Mouse (Mus musculus) left cerebral cortex, postnatal 10 days (tissue): ENCODE data around the gene Stra8. TPM values are rescaled to one million over a fixed set of nuclear protein-coding genes. Genes with fewer than 3 reads are reported as not detected.

Source experiments
- DNase-seq, 2 experiments: peaks; one replicate each; pipeline ENCODE4 v3.0.0; 2021 to 2022; ENCODE audit warnings: low spot score in 2 of 2, mixed read lengths in 1 of 2; ENCODE audit errors: extremely low spot score in 1 of 2
- intact Hi-C: fragments of 180-260 bp; cut with DNase I; formaldehyde crosslinking; loops from one replicate; pipeline ENCODE4 v1.15.1; 2025
- total RNA-seq, 2 experiments: library from RNA; stranded (reverse); gene quantifications; 2 replicates each; pipeline ENCODE4 v1.2.3; 2021

The Stra8 gene
- total RNA-seq, 2 experiments from 2014 or later, result not detected

DNA sequence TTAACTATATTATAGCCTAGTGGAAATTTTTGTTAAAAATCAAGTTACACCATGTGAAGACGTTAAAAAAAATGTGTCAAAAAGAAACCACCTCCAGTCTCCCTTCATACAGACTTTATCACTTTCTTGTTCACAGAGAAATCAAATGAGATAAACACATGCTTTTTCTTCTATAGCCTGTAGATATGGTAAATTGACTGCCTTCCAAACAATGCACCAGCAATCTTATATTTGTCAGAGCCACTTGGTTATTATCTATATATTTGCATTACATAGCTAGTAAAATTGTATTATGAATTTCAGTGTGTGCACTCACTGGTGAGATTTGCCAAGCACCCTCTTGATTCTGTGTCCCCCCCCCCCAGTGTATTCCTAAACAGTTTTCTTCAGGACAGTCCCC, 12.7 kb downstream of the Stra8 start:
- intact Hi-C loops, result no loop called here
- no peak for DNase-seq

DNA sequence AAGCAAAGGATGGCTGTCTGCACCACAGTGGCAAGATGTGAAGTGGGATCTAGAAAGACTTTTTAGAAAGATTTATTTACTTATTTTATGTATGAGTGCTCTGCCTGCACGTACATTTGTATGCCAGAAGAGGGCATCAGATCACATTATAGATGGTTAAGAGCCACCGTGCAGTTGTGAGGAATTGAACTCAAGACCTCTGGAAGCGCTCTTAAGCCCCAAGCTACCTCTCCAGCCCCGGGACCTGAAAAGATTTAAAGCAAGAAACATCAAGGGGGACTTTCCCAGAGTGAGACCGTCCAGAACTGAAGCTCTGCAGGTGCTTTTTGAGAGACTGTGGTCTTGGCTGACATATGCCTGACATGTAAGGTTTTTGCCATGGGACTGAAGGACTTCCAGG, 16.8 kb downstream of the Stra8 start:
- intact Hi-C loops, result no loop called here
- DNase-seq, result no peak

DNA sequence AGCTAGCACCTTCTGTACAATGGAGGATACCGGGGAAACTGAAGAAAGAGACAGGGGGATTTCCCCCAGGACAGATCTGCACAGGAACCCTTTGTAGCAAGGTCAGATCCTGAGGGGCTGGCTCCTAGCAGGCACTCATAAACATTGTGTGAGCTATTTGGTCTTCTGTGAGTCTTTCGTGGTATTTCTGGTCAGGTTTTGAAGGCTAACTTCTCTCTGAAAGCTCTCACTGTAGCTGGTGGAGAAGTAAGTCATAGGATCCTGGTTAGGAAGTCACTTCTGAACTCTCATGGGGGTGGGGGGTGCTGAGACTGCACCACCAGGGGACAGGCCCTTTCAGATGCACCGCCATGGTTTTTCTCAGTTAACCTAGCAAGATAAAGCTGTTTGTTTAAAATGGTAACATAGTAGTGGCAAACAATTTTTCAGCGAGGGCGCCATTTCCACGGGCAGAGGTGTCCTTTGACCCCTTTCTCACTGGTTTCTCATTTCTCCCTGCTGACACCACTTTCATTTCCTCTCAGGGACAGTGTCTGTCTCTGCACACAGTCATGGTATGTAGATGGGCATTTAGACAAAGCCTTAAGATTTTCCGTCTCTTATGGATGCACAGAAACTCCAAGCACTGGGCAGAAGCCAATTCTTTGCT, 18.4 kb downstream of the Stra8 start:
- DNase-seq, result no peak
- intact Hi-C loops, result no loop called here

DNA sequence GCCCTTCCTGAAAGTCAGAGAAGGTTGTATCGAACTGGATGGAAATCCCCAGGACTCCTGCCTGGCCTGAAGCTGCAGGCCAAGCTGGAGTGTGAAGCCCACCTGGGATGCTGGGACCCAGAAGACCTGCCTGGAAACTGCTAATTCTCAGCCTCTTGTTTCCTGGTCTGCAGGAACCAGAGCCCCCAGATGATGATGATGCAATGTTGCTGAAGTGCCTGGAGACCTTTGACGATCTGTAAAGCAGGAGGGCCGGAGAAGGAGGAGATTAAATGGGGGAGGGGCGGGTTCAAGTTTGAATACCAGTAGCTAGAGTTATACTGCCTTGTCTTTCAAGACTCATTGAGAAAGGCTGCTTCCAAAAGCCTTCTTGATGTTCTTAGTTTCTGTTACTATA, 19.0 kb downstream of the Stra8 start:
- intact Hi-C loops, result no loop called here
- DNase-seq, result no peak

DNA sequence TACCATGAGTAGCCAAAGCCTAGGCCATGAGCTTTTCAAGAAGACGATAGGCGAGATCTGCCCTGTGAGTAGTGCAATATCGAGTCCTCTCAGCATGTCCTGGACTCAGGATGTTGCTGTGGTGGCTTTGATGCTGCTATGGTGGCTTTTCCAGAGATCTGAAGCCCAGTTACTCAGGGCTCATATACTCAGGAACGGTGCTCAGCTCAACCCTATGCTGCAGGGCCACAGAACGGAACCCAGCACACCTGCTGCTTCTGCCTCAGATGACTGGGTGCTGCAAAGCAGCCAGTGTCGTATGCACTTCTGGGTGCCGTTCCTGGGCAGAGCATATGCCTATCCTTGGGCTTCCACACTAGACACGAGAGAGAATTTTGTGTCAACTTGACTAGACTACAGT, 19.5 kb downstream of the Stra8 start:
- intact Hi-C loops, result no loop called here
- DNase-seq, result no peak

- no peak for DNase-seq
- intact Hi-C loops, result no loop called here
These were observed 21.5 kb downstream of the Stra8 start for GRCm38 (mm10) chr6:34941496-34941895.

- DNase-seq, result no peak
- intact Hi-C loops, result no loop called here
These were observed 22.5 kb downstream of the Stra8 start for GRCm38 (mm10) chr6:34942446-34942845.

DNA sequence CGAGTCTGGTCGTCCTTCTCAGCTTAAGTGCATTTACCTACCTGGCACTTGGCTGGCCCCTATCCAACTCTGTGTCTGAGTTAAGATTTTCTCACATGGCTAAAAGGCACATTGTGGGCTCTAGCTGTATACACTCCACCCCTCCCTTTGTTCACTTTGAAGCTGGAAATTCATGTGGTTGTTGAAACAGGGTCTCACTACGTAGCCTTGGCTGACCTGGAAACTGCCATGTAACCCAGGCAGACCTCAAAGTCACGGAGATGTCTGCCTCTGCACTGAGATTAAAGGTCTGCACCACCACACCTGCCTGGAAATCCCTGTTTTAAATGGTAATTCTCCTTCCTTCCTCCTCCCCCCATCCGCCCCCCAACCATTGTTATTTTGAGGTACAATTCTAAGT, 23.5 kb downstream of the Stra8 start:
- intact Hi-C loops, result no loop called here
- DNase-seq, result no peak

- intact Hi-C loops, result no loop called here
- DNase-seq, result no peak
These were observed 26.6 kb downstream of the Stra8 start for GRCm38 (mm10) chr6:34946486-34947079.

DNA sequence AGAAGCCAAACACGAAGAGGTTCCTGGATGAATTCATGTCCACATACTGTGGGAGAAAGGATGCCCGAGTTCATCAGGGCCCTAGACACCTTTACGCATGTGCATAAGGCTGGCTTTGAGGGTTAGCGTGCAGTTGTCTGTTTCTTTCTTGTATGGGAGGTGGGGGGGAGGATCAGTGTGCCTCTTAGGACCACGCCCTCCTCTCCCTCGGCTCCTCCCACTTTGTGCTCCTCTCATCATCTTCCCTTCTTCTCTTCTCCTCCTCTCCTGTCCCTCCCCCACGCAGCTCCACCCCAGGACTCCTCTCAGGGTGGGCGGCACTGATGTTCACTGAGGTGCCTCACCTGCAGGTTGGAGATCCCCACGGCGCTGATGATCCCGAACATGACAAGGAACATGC, 28.5 kb downstream of the Stra8 start:
- intact Hi-C loops, result no loop called here
- DNase-seq, result peak in 1 of 2 experiments; percentile 50

DNA sequence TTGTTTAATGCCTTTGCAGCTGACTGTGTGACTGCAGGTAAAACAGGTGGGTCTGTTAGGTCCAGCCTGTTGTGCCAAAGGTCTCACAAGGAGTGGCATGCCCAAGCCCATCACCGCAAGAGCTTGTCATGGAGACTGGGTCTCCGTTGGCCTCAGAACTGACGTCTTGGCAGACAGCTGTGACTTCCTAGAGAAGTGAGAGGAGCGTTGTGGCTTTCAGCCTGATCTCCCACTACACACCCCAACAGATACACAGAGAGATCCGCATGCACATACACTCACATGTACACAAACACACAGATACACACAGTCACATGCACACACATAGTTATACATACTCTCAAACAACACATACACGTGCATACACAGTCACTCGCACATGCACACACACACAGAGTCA, 31.6 kb downstream of the Stra8 start:
- no peak for DNase-seq
- intact Hi-C loops, result no loop called here

- DNase-seq, result no peak
- intact Hi-C loops, result no loop called here
These were observed 32.1 kb downstream of the Stra8 start for GRCm38 (mm10) chr6:34951956-34952667.

DNA sequence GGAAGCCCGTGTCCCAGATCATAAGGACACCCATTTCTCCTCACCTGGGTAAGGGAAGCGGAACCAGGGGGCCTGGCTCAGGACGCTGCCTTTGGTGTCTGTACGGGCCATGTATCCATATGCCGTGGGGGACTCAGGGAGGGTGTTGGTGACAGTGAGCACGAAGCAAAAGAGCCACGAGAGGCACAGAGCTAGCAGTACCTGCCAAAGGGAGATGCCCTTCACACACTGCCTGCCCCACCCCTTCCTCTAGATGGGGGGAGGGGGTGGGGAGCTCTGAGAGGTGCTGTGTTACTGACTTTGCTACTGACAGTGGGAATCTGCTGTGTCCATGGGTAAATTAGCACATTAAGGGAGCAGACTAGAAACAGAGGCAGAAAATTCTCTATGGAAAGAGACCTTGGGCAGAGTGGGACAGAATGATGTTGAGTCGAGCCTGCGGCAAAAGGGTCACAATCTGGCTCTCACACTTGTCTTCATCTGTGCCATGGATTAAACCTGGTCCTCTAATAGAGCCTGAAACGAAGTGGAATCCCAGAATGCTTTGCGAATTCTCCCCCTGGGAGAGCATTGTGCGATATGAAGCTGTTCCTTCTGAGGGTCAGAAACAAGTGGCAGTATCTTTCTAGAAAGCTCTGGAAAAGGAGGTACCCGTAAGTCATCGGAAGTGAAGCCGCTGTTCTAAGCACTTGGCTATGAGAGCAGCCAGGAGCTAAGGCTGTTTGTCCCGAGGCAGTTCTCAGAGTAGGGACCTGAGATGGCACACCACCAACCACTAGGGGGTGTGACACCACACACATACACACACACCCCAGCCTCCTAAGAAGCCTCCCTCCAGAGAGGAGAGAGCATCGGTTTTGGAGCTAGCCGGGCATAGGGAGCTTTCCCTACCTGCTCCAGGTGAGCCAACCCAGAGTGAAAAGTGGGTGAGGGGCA, 35.2 kb downstream of the Stra8 start:
- intact Hi-C loops, result no loop called here

GRCm38 (mm10) chr6:34955862-34956241, 35.9 kb downstream of the Stra8 start:
- DNase-seq, result no peak
- intact Hi-C loops, result no loop called here

More for the DNA sequence above, 35.2 kb downstream of the Stra8 start:
- DNase-seq, result no peak

GRCm38 (mm10) chr6:34959131-34959530, 39.2 kb downstream of the Stra8 start:
- intact Hi-C loops, result no loop called here

DNA sequence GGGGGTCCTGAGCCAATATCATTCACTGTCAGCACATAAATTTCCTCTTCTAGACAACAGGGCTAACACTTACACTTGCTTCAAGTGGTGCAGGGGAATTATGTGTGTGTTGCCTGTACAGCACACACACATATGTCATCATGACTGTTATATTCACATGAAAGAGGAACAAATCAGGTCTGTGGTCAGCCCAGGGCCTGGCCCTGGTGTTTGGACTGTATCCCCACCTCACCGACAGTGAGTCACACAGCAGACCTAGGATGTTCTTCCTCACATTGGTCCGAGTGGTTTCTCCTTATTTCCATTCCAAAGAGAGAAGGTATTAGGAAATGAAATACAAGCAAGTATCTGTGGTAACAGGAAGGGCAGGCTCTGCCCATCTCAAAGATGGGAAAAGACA, 44.6 kb downstream of the Stra8 start:
- no peak for DNase-seq
- intact Hi-C loops, result no loop called here

More at GRCm38 (mm10) chr6:34959131-34959530, 39.2 kb downstream of the Stra8 start:
- no peak for DNase-seq

GRCm38 (mm10) chr6:34965819-34966539, 46.0 kb downstream of the Stra8 start:
- no peak for DNase-seq
- intact Hi-C loops, result no loop called here

DNA sequence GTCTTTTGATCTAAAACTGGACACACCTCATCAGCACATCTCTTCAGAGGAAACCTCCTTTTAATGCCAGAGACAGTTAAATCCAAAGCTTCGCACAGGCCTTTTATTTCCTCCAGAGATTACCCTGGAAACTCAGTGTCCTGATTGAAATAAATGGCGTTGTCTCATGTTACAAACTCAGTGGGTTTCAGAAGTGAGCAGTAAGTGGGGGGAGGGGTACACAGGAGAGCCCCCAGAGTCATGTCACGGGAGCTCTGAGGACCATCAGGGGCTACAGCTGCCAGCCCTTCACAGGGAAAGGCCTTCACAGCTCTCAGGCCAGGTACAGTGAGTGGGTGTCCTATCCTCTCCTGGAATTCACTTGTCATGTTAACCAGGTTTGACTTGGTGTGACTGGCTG, 51.2 kb downstream of the Stra8 start:
- intact Hi-C loops, result no loop called here
- DNase-seq, result no peak

- no peak for DNase-seq
These were observed 59.3 kb downstream of the Stra8 start for GRCm38 (mm10) chr6:34979291-34979690.

More at GRCm38 (mm10) chr6:34979291-34979690, 59.3 kb downstream of the Stra8 start:
- intact Hi-C loops, result no loop called here
